ENCODE assay signal across 18 mouse cellular contexts in genomic region chr9:53339603-53340002, GRCm38 (mm10). TPM values are rescaled to one million over a fixed set of nuclear protein-coding genes. Genes with fewer than 3 reads are reported as not detected.
"Had no signal": no experiment of that assay in that cellular context is flagged by ENCODE, and none has a peak within 500 bp of the region (broad histone marks: within the 10 kb centered on the region; RNA-seq: fewer than 3 reads in every experiment).

No protein-coding gene starts in this region.

- H3K9me3 ChIP-seq: kidney, embryonic 15.5 days; limb, embryonic 12.5 days; liver, embryonic 12.5 days; liver, embryonic 15.5 days; lung, embryonic 15.5 days; midbrain, embryonic 12.5 days; midbrain, embryonic 15.5 days; neural tube, embryonic 12.5 days; neural tube, embryonic 15.5 days had no signal

- H3K4me3 ChIP-seq: liver, embryonic 12.5 days; midbrain, embryonic 12.5 days; midbrain, embryonic 15.5 days; neural tube, embryonic 12.5 days had no signal

- DNase-seq: kidney, postnatal 10 days; layer of hippocampus, postnatal 36 days; liver; lung, adult 18-20 months; lung, postnatal 14 days; right cerebral cortex, postnatal 25 days; thymus, adult 18-20 months; thymus, postnatal 36 days had no signal

- ATAC-seq: liver, embryonic 12.5 days; midbrain, embryonic 15.5 days had no signal

- H3K27me3 ChIP-seq: lung, embryonic 15.5 days; midbrain, embryonic 15.5 days; neural tube, embryonic 12.5 days; neural tube, embryonic 15.5 days had no signal

- H3K4me1 ChIP-seq: liver, embryonic 12.5 days had no signal

- H3K36me3 ChIP-seq: kidney, embryonic 15.5 days; limb, embryonic 12.5 days; liver, embryonic 12.5 days; liver, embryonic 15.5 days; lung, embryonic 15.5 days; midbrain, embryonic 12.5 days; midbrain, embryonic 15.5 days; neural tube, embryonic 12.5 days; neural tube, embryonic 15.5 days had no signal

- H3K9ac ChIP-seq: limb, embryonic 12.5 days; liver, embryonic 12.5 days; liver, embryonic 15.5 days; lung, embryonic 15.5 days; midbrain, embryonic 12.5 days; midbrain, embryonic 15.5 days; neural tube, embryonic 12.5 days; neural tube, embryonic 15.5 days had no signal

- H3K27ac ChIP-seq: kidney, embryonic 15.5 days; limb, embryonic 12.5 days; liver, embryonic 12.5 days; liver, embryonic 15.5 days; macrophage; midbrain, embryonic 12.5 days; midbrain, embryonic 15.5 days; neural tube, embryonic 12.5 days; neural tube, embryonic 15.5 days had no signal

RNA-seq across cellular contexts. Expression of gene Exph5, which starts 38.1 kb away (rescaled TPM):
- polyA plus RNA-seq: macrophage had no signal
